Mouse (Mus musculus) hindbrain, embryonic 15.5 days (tissue): ENCODE measurements around the gene Rnf128. TPM values are rescaled to one million over a fixed set of nuclear protein-coding genes. Genes with fewer than 3 reads are reported as not detected.
A peak's percentile ranks its signal among the peaks of the same experiment; 100 is the strongest.

Experiments
- ATAC-seq: fragments of 200-750 bp; cut with Nextera tagmentation; 2 replicates; pipeline ENCODE4 v1.8.0; 2017; ENCODE audit warnings: low read depth, moderate number of reproducible peaks, moderate TSS enrichment; ENCODE audit not compliant: low FRiP score
- H3K27ac ChIP-seq: fragments of 300-500 bp; sonication (generic); replicated peaks from 2 replicates; pipeline ENCODE4 v1.5.1; 2015; ENCODE audit warnings: mild to moderate bottlenecking, inconsistent platforms
- H3K27me3 ChIP-seq: fragments of 300-500 bp; sonication (generic); 2 replicates; pipeline ENCODE4 v1.6.1; 2015; ENCODE audit warnings: control low read depth, inconsistent platforms
- H3K36me3 ChIP-seq: fragments of 300-500 bp; sonication (generic); 2 replicates; pipeline ENCODE4 v1.6.1; 2015; ENCODE audit warnings: control low read depth, inconsistent platforms
- H3K4me1 ChIP-seq: fragments of 300-500 bp; sonication (generic); replicated peaks from 2 replicates; pipeline ENCODE4 v1.6.1; 2015; ENCODE audit warnings: control low read depth, inconsistent platforms
- H3K4me2 ChIP-seq: fragments of 300-500 bp; sonication (generic); 2 replicates; pipeline ENCODE4 v1.6.1; 2015; ENCODE audit warnings: moderate library complexity, mild to moderate bottlenecking, inconsistent platforms
- H3K4me3 ChIP-seq: fragments of 300-500 bp; sonication (generic); 2 replicates; pipeline ENCODE4 v1.5.1; 2015; ENCODE audit warnings: mild to moderate bottlenecking, inconsistent platforms
- H3K9ac ChIP-seq: fragments of 300-500 bp; sonication (generic); 2 replicates; pipeline ENCODE4 v1.6.1; 2015; ENCODE audit warnings: inconsistent platforms
- H3K9me3 ChIP-seq: fragments of 300-500 bp; sonication (generic); 2 replicates; pipeline ENCODE4 v1.6.1; 2016; ENCODE audit warnings: control low read depth, inconsistent platforms
- WGBS: fragments of 180-500 bp; shearing (Covaris S2); methylation state at CpG from one replicate; pipeline ENCODE4 v1.1.7; 2015; 5-methylcytosine and 5-hydroxymethylcytosine counted together
- polyA plus RNA-seq: library from polyadenylated mRNA; unstranded; fragments of >200 nt; fragmentation: Nextera tagmentation; extraction: Ambion mirVana; gene quantifications from 2 replicates; pipeline ENCODE4 v1.2.1, GENCODE M21; 2015

Gene Rnf128
- polyA plus RNA-seq, 1 experiment from 2014 or later, result 4.9 TPM

DNA sequence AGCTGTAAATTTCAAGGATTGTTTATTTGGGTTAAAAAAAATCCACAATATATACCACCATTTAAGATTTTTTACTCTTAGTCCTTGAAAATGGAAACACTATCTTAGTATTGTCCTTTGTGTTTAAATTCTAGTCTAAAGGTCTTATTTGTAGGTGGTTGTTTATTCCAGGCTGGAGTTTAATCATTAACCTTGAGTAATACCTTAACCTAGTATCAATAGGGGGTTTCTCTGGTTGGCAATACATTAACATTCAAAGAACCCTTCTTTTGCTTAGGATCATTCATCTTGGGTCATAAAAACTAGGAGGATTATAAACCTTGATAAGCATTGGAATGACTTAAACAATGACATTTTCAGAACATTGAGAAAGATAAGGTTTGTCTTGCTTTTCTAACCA is 77.3 kb downstream of the Rnf128 start:
- Histone ChIP-seq H3K4me3 (no peak overlapping the region), H3K9me3 (no peaks in the 10 kb centered on the region), H3K36me3 (no peaks in the 10 kb centered on the region), H3K27me3 (0 out of 2 replicates have a peak, but pooled peaks cover 2% of the 10 kb centered on the region), H3K4me2 (no peak overlapping the region), H3K9ac (no peak overlapping the region), H3K4me1 (no peaks in the 10 kb centered on the region), H3K27ac (no peak overlapping the region)
- no peak for ATAC-seq

DNA sequence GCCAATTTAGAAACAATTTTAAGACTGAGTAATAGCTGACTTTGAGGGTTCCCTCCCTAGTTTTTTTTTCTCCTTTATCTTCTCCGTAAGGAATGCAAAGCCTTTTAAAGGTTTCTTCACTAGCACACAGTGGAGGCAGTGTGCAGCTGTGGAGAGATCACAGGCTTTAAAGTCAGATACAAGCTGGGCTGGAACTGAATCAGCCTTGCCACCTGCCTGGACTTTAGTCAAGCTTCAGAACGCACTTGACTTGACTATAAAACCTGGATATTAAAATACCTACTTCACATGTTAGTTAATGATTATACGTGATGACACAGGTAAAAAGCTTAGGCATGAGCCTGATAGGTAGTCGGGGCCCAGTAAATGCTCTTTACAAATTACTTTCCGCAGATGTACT is 89.1 kb downstream of the Rnf128 start:
- Histone ChIP-seq H3K27me3 (no peaks in the 10 kb centered on the region), H3K9ac (no peak overlapping the region), H3K4me1 (no peaks in the 10 kb centered on the region), H3K4me3 (no peak overlapping the region), H3K4me2 (no peak overlapping the region), H3K9me3 (no peaks in the 10 kb centered on the region), H3K27ac (no peak overlapping the region), H3K36me3 (no peaks in the 10 kb centered on the region)
- 76% methylated on average over 5 of the region's 5 CpGs for WGBS
- ATAC-seq, result no peak

DNA sequence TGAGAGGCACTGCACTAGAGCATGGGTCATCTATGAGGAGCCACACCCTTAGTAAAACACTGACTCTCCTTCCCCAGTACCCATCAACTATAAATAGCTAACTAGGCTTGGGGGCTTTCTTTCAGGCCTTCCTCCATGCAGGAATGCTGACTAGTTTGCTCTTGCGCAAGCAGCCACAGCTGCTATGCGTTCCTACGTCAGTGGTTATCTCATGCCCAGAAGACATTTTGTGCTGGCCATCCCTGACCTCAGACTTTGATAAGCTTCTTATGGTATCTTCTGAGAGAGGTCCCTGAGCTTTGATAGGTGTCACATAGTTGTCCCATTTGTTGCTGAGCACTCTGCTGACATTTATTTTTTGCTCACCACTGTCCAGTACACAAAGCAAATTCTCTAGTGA is 90.2 kb downstream of the Rnf128 start:
- WGBS, result 98% methylated on average over 3 of the region's 3 CpGs
- Histone ChIP-seq H3K4me3 (no peak overlapping the region), H3K36me3 (no peaks in the 10 kb centered on the region), H3K9ac (no peak overlapping the region), H3K9me3 (no peaks in the 10 kb centered on the region), H3K27ac (no peak overlapping the region), H3K4me1 (no peaks in the 10 kb centered on the region), H3K4me2 (no peak overlapping the region), H3K27me3 (no peaks in the 10 kb centered on the region)
- ATAC-seq, result no peak

DNA sequence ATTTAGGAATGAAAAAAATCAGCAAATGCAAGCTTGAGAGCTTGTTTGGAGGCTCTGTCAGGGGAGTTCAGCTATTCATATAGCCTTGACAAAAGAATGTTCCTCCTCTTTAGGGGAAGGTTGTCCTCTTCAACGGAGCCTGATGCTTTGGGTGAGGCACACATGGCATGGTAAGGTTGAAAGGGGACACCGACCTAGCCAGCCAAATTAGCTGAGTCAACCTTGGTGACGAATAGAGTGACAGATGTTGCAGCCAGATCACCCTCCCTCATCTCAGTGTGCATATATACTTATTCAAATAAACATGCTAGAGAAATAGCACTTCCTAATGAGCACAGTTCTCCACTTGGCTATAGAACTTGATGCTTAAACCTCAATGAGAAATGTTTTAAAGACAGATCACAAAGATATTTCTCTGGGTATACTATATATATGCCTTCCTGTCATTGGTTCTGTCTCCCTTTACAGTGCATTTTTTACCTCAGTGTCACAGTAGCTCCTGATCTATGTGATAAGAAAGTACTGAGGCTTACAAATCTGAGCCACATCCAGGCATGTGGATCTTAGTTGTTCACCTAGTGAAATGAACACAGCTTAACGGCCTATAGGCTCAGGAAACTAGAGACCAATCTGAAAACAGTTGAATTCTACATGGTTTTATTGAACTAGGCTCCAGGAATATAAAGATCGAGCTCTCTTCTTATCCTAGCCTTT is 91.4 kb downstream of the Rnf128 start:
- H3K9me3 ChIP-seq, result no peaks in the 10 kb centered on the region
- H3K36me3 ChIP-seq, result no peaks in the 10 kb centered on the region
- no peak overlapping the region for H3K27ac ChIP-seq
- 74% methylated on average over 5 of the region's 5 CpGs for WGBS
- no peak overlapping the region for H3K9ac ChIP-seq
- H3K4me1 ChIP-seq, result no peaks in the 10 kb centered on the region
- no peak overlapping the region for H3K4me3 ChIP-seq
- H3K27me3 ChIP-seq, result no peaks in the 10 kb centered on the region
- no peak for ATAC-seq
- H3K4me2 ChIP-seq, result no peak overlapping the region

DNA sequence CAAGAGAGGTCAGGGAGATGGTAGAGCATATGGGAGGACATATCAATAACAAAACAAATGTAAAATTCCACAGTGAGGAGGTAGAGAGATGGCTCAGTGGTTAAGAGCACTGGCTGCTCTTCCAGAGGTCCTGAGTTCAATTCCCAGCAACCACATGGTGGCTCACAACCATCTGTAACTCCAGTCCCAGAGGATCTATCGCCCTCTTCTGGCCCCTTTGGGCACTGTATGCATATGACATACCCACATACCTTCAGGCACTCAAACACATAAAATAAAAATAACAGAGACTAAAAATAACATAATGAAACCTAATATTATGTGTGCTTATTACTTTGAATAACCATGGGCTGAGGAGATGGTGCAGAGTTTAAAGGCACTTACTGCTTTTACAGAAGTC is 99.0 kb downstream of the Rnf128 start:
- Histone ChIP-seq H3K4me3 (no peak overlapping the region), H3K9ac (no peak overlapping the region), H3K9me3 (no peaks in the 10 kb centered on the region), H3K4me2 (no peak overlapping the region), H3K36me3 (no peaks in the 10 kb centered on the region), H3K27me3 (no peaks in the 10 kb centered on the region), H3K27ac (no peak overlapping the region), H3K4me1 (no peaks in the 10 kb centered on the region)
- 53% methylated on average over 1 of the region's 1 CpGs for WGBS
- ATAC-seq, result no peak

DNA sequence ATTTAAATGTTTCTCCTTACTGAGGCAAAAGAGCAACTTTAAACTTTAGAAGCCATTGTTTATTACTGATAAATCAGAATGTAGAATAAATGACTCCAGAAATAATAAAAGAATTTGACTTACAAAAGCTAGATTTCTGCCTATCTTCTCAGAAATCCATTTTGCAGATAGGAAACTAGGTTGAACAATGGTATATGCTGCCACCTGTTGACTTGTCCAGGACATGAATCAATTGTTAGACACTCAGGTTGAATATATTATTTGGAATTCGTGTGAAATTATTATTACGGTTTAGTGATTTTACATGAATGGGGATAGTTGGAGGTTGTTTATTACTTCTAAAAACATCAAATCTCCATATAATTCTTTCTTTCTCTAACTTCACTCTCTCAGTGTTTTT is 102.7 kb downstream of the Rnf128 start:
- ATAC-seq, result no peak
- WGBS, result 68% methylated on average over 2 of the region's 2 CpGs
- Histone ChIP-seq H3K27ac (no peak overlapping the region), H3K36me3 (no peaks in the 10 kb centered on the region), H3K4me2 (no peak overlapping the region), H3K9me3 (no peaks in the 10 kb centered on the region), H3K9ac (no peak overlapping the region), H3K4me3 (no peak overlapping the region), H3K27me3 (no peaks in the 10 kb centered on the region), H3K4me1 (no peaks in the 10 kb centered on the region)

DNA sequence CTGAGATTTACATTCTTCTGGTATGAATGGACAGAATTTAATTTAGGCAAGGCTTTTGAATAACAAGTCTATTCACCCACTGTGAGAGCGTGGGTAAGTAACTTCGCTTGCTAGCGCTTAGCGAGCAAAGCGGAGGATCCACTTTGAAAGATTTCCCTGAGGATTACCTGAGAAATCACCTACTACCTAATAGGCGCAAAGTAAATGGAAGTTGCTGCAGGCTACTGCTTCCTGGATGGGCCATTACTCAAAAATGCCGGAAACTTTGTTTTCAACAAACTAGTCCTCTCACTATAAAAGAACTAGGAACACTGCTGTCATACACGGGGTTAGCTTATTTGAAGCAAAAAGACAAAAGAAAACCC is 121.3 kb downstream of the Rnf128 start:
- H3K9ac ChIP-seq, result 0 out of 2 replicates have a peak overlapping the region, but pooled peaks have one; percentile 22
- H3K36me3 ChIP-seq, result no peaks in the 10 kb centered on the region
- H3K9me3 ChIP-seq, result no peaks in the 10 kb centered on the region
- 0 out of 2 replicates have a peak, but pooled peaks cover 3% of the 10 kb centered on the region for H3K4me1 ChIP-seq
- no peak overlapping the region for H3K27ac ChIP-seq
- 30% methylated on average over 8 of the region's 8 CpGs for WGBS
- peak overlapping the region; percentile 76 for H3K4me2 ChIP-seq
- peak overlapping the region; percentile 52 for H3K4me3 ChIP-seq
- ATAC-seq, result no peak; the same call in 1 of the 2 replicates
- no peaks in the 10 kb centered on the region for H3K27me3 ChIP-seq

DNA sequence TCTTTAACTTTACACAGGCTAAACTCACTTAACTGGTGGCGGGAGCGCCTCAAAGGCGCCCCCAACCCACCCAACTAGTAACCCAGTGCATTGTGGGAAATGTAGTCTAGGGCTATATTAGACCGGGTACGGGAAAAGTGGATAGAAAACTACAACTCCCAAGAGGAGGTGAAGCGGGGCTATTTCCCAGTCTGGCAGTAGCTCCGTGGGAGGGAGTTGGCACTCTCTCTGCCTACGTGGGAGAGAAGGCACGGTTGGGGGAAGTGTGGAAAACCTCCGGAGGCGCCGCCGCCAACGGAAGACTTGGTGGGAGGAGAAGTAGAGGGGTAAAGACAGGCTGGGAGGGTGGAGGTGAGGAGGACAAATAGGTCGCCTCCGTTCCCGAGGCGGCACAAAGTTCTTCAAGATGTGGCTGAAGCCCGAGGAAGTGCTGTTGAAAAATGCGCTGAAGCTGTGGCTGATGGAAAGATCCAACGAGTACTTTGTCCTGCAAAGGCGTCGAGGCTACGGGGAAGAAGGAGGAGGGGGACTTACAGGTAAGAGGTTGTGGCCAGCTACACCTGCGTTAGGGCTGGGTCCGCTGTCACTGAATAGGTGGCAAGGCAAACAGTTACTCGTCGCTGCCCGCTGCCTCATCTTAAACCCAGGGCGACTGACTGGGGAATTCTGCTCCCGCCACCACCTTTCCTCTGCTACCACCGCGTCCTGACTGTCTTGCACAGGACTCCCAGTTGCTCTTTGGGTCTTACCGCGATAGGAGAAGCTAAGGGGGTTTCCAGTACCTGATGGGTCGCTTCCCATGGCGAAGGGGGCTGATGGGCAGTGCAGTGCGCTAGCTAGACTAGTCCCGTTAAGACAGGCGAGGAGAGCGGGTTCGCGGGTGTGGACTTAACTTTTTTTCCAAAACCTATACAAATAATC is 121.9 kb downstream of the Rnf128 start, which contains the start of gene Tbc1d8b:
TSS of gene Tbc1d8b (plus strand) at position 222 of the 921 bp plus-strand sequence.
- 0 out of 2 replicates have a peak, but pooled peaks cover 3% of the 10 kb centered on the region for H3K4me1 ChIP-seq
- H3K4me3 ChIP-seq, result peak within 1 kb of the TSS; percentile 52
- H3K27me3 ChIP-seq, result no peaks in the 10 kb centered on the region
- H3K9me3 ChIP-seq, result no peaks in the 10 kb centered on the region
- 12% methylated on average over 43 of the region's 43 CpGs for WGBS
- peak within 1 kb of the TSS; percentile 26; the same call in 1 of the 2 replicates for H3K9ac ChIP-seq
- H3K4me2 ChIP-seq, result peak within 1 kb of the TSS; percentile 76
- H3K27ac ChIP-seq, result no peak within 1 kb of the TSS
- no peaks in the 10 kb centered on the region for H3K36me3 ChIP-seq
- ATAC-seq, result peak; percentile 99

DNA sequence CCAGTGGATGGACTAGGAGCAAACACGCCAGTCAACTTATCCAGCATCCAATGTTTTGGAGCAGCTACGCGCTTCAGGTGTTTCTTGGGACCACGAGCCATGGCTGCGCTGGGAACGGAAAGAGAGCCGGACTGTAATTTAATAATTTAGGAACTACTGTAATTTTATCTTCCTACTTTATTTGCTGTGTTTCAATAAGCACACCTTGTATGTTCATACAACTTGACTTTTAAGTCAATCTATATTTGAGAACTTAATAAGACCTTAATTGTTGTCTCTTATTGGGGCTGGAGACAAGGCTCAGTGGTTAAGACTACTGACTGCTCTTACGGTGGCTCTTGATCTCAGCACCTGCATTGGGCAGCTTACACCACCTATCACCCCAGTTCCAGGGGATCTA is 151.3 kb downstream of the Rnf128 start, which contains the start of gene Gm15013:
TSS of gene Gm15013 (minus strand) at position 101 of the 400 bp plus-strand sequence.
- WGBS, result 97% methylated on average over 8 of the region's 8 CpGs
- H3K9me3 ChIP-seq, result no peaks in the 10 kb centered on the region
- no peaks in the 10 kb centered on the region for H3K27me3 ChIP-seq
- H3K36me3 ChIP-seq, result no peaks in the 10 kb centered on the region
- H3K27ac ChIP-seq, result no peak within 1 kb of the TSS
- no peak within 1 kb of the TSS for H3K4me3 ChIP-seq
- no peak within 1 kb of the TSS for H3K9ac ChIP-seq
- H3K4me1 ChIP-seq, result no peaks in the 10 kb centered on the region
- no peak within 1 kb of the TSS for H3K4me2 ChIP-seq
- ATAC-seq, result no peak

DNA sequence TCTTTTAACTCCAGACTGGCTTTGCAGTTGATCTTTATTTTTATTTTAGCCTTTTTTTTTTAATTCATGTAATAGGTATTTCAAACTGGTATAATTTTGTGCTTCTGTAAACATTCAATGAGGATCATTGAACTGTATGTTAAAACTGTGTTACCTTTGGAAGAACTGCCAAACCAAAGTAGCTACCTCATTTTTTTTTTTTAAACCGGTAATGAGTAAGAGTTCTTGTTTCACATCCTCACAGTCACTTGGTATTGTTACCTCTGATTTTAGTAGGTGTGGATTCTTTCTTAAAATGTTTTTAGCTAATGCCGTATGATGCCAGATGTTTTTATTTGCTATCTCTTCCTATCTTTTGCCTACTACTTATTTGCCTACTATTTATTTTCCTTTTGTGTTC is 159.2 kb downstream of the Rnf128 start:
- Histone ChIP-seq H3K4me2 (no peak overlapping the region), H3K9ac (no peak overlapping the region), H3K4me1 (no peaks in the 10 kb centered on the region), H3K36me3 (no peaks in the 10 kb centered on the region), H3K4me3 (no peak overlapping the region), H3K27ac (no peak overlapping the region), H3K27me3 (no peaks in the 10 kb centered on the region), H3K9me3 (no peaks in the 10 kb centered on the region)
- no peak for ATAC-seq
- 88% methylated on average over 2 of the region's 2 CpGs for WGBS
